Mouse (Mus musculus): ENCODE measurements around the gene Bcl6b. TPM values are rescaled to one million over a fixed set of nuclear protein-coding genes. Genes with fewer than 3 reads are reported as not detected.

Bcl6b gene
- polyA plus RNA-seq, 1 experiment, result 0.70 TPM

DNA sequence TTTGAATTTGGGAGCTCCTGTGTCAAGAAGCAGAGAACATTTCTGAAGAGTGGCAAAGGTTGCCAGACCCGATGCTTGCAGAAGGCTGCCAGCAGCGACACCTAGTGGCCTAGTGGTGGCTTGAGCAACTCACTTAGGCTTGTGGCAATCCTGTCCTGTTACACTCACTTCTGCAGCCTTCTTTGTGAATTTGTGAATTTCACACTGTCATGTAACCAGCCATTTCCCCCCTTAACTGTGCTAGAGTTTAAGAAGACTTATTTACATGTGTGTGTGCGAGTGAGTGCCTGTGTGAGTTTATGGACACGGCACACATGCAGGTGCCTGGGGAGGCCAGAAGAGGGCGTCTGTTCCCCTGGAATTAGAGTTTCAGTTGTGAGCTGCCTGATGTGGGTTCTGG, 27.9 kb downstream of the Bcl6b start:
- Histone ChIP-seq H3K27ac (ENCODE audit: insufficient read depth, low read length) (no peak overlapping the region), H3K4me1 (ENCODE audit: control insufficient read depth, insufficient read depth, low read length) (peaks cover 8% of the 10 kb centered on the region), H3K4me3 (ENCODE audit: insufficient read depth, low read length) (no peak overlapping the region)
- no peak for TF ChIP-seq POLR2A (IDR thresholded peaks at IDR 0.05; ENCODE audit: low read depth, low read length)
- peak; percentile 94 for TF ChIP-seq CTCF (IDR thresholded peaks at IDR 0.05; ENCODE audit: borderline replicate concordance, insufficient read depth, low read length)

DNA sequence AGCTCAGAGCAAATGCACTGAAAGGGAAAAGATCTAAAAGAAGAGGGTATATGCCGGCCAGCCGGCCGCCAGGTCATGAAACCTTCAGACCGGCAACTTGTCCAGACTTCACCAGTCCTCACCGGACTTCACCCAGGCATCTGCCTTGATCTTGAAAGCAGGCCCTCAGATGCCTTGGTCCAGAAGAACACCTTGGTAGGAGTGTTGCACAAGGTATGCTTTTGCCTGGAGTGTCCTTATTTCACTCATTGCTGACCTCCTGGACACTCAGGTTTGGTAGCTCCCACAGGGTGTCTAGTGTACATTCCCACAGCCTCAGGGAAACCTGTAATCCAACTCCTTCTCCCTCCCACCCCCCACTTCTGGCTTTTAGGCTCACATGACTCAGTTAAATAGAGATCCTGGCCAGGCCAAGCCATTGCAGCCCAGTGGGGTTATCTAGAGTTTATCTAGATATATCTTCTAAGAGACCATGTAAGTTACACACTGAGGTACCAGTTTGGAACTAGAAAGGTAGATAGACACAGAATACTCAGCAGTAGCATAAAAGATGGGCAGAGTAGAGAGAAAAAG, 29.5 kb downstream of the Bcl6b start:
- Histone ChIP-seq H3K4me1 (ENCODE audit: control insufficient read depth, insufficient read depth, low read length) (peaks cover 8% of the 10 kb centered on the region), H3K4me3 (ENCODE audit: insufficient read depth, low read length) (no peak overlapping the region), H3K27ac (ENCODE audit: insufficient read depth, low read length) (no peak overlapping the region)
- TF ChIP-seq CTCF (IDR thresholded peaks at IDR 0.05; ENCODE audit: borderline replicate concordance, insufficient read depth, low read length) (no peak), POLR2A (IDR thresholded peaks at IDR 0.05; ENCODE audit: low read depth, low read length) (no peak)

DNA sequence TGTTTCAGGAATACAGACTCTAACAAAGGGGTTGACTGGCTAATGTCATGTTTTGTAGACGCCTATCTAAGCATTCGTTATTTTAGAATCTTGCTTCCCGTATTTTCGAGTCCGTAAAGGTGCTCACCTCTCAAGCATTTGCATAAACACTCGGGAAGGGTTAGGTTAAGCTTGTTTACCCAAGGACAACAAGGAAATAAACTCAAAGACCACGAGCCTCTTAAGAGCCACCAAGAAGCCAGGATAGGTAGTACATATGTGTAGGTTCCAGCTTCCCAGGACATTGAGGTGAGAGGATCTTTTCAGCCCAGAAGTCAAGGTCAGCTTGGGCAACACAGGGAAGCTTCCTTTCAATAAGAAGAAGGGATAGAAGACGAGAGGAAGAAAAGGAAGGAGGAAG, 30.5 kb downstream of the Bcl6b start:
- H3K27ac ChIP-seq (ENCODE audit: insufficient read depth, low read length), result peak overlapping the region; percentile 74; the same call in 1 of the 2 replicates
- H3K4me1 ChIP-seq (ENCODE audit: control insufficient read depth, insufficient read depth, low read length), result peaks cover 11% of the 10 kb centered on the region
- TF ChIP-seq CTCF (IDR thresholded peaks at IDR 0.05; ENCODE audit: borderline replicate concordance, insufficient read depth, low read length) (no peak), POLR2A (IDR thresholded peaks at IDR 0.05; ENCODE audit: low read depth, low read length) (no peak)
- H3K4me3 ChIP-seq (ENCODE audit: insufficient read depth, low read length), result no peak overlapping the region

DNA sequence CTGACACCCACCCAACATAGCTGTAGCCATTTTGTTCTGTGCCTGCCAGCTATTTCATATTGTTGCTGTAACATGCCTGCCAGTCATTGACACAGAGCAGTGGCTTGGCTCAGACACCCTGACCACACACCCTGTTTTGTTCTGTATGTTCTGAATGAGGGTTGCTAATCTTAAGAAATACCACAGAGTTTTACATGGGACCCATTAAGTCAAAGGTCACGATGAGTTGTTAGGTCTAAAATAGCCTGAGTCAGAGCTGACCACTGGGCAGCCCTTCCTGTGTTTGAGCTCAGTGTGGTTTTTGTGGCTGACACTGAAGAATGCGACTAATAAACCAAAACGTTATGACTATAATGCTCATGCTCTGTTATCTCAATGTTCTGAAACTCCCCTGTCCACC, 31.3 kb downstream of the Bcl6b start:
- H3K4me1 ChIP-seq (ENCODE audit: control insufficient read depth, insufficient read depth, low read length), result peaks cover 18% of the 10 kb centered on the region
- no peak for TF ChIP-seq POLR2A (IDR thresholded peaks at IDR 0.05; ENCODE audit: low read depth, low read length)
- TF ChIP-seq CTCF (IDR thresholded peaks at IDR 0.05; ENCODE audit: borderline replicate concordance, insufficient read depth, low read length), result no peak
- H3K4me3 ChIP-seq (ENCODE audit: insufficient read depth, low read length), result no peak overlapping the region
- H3K27ac ChIP-seq (ENCODE audit: insufficient read depth, low read length), result peak overlapping the region; percentile 98; the same call in 1 of the 2 replicates

DNA sequence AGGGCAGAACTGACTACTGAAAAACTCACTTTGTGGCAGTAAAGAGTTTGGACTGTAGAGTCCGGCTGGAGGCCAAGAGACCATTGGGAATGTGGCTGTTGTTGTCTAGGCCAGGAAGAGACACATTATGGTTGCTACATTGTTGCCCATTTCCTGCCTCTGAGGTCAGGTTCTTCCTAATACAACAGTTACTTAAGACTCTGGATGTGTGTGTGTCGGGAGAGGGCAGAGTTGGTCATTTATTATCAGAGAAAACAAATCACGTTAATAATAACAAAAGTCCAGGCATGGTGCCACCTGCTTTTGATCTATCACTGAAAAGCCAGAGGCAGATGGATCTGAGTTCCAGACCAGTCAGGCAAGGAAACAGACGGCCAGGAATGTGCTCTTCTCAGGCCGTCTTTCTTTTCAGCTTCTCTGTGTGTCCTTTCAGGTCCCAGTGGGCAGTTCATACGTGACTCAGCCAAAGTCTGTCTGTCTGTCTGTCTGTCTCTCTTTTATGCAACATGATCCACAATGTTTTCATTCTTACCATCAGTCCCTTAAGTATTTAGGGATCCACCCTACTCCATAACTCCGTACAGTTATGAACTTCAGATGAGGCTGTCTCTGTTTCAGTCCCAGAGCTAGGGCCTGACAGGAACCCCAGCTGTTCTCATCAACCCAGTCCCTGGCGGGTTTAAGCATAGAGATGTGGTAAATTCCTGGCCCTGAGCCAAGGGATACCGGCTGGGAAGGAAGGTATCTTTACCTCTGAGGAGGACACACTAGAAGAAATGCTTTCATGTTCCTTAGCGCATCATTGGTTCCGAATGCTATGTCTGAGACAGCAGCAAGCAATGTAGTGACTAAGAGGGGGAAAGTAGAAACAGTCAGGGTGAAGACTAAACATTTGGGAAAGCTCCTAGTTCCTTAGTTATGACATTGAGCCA, 36.0 kb downstream of the Bcl6b start:
- peak overlapping the region; percentile 95 for H3K27ac ChIP-seq (ENCODE audit: insufficient read depth, low read length)
- H3K4me1 ChIP-seq (ENCODE audit: control insufficient read depth, insufficient read depth, low read length), result peaks cover 32% of the 10 kb centered on the region
- no peak overlapping the region for H3K4me3 ChIP-seq (ENCODE audit: insufficient read depth, low read length)
- TF ChIP-seq CTCF (IDR thresholded peaks at IDR 0.05; ENCODE audit: borderline replicate concordance, insufficient read depth, low read length) (no peak), POLR2A (IDR thresholded peaks at IDR 0.05; ENCODE audit: low read depth, low read length) (no peak)

DNA sequence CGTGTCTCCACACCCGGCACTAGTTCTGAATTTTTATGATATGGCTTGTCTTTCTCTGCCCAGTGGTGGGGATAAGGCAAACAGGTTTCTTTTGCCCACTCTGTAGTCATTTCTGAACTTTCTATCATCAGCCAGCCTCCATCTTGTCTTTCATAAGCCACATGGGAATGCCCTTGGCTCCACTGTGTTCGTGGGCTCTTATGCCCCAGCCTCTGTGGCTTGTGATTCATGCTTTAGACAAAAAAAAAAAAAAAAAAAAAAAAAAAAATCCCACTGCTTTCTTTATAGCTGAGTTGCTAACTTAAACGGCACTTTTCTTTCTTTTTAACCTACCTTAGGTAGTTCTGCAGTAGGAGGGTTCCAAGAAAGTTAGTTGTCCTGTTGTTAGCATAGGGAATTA, 37.4 kb downstream of the Bcl6b start:
- TF ChIP-seq CTCF (IDR thresholded peaks at IDR 0.05; ENCODE audit: borderline replicate concordance, insufficient read depth, low read length) (no peak), POLR2A (IDR thresholded peaks at IDR 0.05; ENCODE audit: low read depth, low read length) (no peak)
- Histone ChIP-seq H3K4me1 (ENCODE audit: control insufficient read depth, insufficient read depth, low read length) (peaks cover 28% of the 10 kb centered on the region), H3K4me3 (ENCODE audit: insufficient read depth, low read length) (no peak overlapping the region), H3K27ac (ENCODE audit: insufficient read depth, low read length) (peak overlapping the region; percentile 91)

DNA sequence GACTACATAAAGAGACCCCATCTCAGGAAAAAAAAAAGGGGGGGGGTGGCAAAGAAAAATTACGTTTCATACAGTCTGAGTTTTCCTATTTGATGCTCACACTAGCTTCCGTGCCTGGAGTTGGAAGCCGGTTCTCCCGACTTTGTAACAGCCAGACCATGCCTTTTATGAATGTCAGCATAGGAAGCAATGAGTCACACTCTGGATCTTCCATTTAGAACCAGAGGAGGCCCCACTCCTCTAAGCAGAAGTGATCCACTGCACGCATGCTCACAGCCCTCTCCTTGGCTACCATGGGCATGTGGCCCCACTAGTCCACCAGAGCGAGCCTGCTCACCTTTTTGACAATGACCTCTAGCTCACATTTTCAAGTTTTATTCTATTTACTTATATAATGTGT, 38.4 kb downstream of the Bcl6b start:
- TF ChIP-seq CTCF (IDR thresholded peaks at IDR 0.05; ENCODE audit: borderline replicate concordance, insufficient read depth, low read length), result no peak
- TF ChIP-seq POLR2A (IDR thresholded peaks at IDR 0.05; ENCODE audit: low read depth, low read length), result no peak
- peaks cover 28% of the 10 kb centered on the region for H3K4me1 ChIP-seq (ENCODE audit: control insufficient read depth, insufficient read depth, low read length)
- H3K27ac ChIP-seq (ENCODE audit: insufficient read depth, low read length), result peak overlapping the region; percentile 91
- no peak overlapping the region for H3K4me3 ChIP-seq (ENCODE audit: insufficient read depth, low read length)

DNA sequence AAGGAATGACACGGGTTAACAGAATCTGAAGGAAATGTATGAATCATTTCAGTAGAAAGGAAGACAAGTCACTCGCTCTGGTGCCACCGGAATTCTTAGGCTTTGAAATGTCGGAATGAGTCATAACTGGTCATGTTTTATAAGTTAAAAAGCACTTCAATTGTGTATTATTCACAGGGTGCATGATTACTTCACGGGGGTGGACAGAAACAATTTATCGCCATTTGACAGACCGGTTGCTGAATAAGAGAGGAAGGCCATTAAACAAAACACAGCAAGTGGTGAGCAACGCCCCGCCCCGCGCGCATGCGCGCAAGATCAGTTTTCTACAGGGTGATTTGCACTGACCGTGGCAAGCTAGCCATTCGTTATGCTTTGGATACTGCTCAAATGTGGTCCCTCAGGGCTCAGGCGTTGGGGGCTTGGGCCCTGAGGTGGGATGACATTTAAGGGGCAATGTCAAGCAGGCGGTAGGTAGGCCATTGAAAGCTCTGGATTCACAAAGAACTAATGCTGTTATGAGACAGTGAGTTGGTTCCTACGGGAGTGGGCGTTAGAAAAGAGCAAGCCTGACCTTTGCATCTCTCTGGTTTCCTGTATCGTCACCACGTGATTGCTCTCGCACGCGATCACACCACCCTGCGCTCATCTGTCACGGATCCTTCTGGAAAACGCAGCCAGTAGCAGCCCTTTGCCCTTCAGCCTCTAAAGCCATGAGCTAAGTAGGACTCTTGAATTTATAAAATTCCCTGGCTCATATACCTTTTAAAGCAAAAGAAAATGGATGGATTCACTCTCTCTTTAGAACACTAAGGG, 40.1 kb downstream of the Bcl6b start:
- Histone ChIP-seq H3K4me3 (ENCODE audit: insufficient read depth, low read length) (no peak overlapping the region), H3K27ac (ENCODE audit: insufficient read depth, low read length) (peak overlapping the region; percentile 68), H3K4me1 (ENCODE audit: control insufficient read depth, insufficient read depth, low read length) (peaks cover 28% of the 10 kb centered on the region)
- no peak for TF ChIP-seq CTCF (IDR thresholded peaks at IDR 0.05; ENCODE audit: borderline replicate concordance, insufficient read depth, low read length)
- TF ChIP-seq POLR2A (IDR thresholded peaks at IDR 0.05; ENCODE audit: low read depth, low read length), result no peak

DNA sequence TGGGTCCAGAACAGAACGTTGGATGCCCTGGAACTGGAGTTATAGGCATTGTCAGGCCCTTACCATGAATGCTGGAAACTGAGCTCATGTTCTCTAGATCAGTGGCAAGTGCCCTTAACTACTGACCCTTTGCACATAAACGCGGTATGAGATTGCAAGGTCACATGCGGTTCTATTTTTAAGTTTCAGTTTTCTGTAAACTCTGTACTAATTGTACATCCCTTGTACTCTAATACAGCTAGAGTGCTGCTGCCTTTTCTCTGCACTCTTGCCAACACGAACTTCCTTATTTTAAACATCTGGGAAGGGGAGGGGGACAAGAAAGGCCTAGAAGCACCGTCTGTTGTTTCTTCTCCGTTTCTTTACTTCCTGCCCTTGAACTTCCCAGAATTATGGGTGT, 44.5 kb downstream of the Bcl6b start:
- Histone ChIP-seq H3K27ac (ENCODE audit: insufficient read depth, low read length) (no peak overlapping the region), H3K4me3 (ENCODE audit: insufficient read depth, low read length) (no peak overlapping the region), H3K4me1 (ENCODE audit: control insufficient read depth, insufficient read depth, low read length) (0 out of 2 replicates have a peak, but pooled peaks cover 3% of the 10 kb centered on the region)
- TF ChIP-seq CTCF (IDR thresholded peaks at IDR 0.05; ENCODE audit: borderline replicate concordance, insufficient read depth, low read length), result no peak
- TF ChIP-seq POLR2A (IDR thresholded peaks at IDR 0.05; ENCODE audit: low read depth, low read length), result no peak

Measured in embryonic fibroblast, embryonic 13.5 days (primary cell).